Mouse (Mus musculus): ENCODE measurements around the gene Stt3b. TPM values are rescaled to one million over a fixed set of nuclear protein-coding genes. Genes with fewer than 3 reads are reported as not detected.
A peak's percentile ranks its signal among the peaks of the same experiment; 100 is the strongest.

The Stt3b gene
- total and polyA plus RNA-seq, 2 experiments from 2014 or later = 66.0 to 111 TPM

DNA sequence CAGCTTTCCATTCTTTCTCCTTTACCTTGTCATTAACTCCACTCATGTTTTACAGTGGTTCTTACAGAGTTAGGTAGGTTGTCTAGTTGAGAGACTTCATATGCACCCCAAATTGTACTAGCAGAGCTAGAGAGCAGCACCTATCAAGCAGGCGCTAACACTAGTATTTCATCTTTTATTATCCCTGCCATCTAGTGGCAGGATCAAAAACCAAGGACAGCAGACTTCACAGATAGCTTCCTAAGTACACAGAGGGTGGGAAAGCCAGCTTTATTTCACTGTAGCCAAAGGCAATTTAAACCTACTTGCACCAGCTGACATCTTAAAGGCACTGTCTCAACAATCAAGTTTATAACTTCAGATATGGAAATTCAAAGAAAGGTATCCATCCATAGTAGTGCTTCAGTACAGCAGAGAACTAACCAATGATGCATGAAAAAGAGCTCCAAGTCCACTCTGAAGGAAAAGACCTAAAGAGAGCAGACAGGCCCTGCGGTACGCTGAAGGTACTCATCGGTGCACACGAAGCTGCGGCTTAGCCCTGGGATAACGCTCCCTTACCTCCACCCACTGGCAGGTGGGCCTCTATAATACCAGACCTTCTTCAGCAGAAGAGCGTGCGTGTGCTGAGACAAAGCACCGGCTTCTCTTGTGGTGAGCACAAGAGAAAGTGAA is 16.2 kb downstream of the Stt3b start:
- ATAC-seq = no peak
- Histone ChIP-seq H3K27ac (no peak overlapping the region), H3K4me1 (ENCODE audit: insufficient read depth, low read length) (peaks cover 5% of the 10 kb centered on the region; the same call in 1 of the 2 replicates), H3K4me3 (ENCODE audit: low read length) (no peak overlapping the region), H3K4me2 (ENCODE audit: low read depth, low read length) (no peak overlapping the region), H3K27me3 (ENCODE audit: insufficient read depth, low read length) (no peaks in the 10 kb centered on the region), H3K9me3 (ENCODE audit: low read length) (no peaks in the 10 kb centered on the region), H3K9ac (replicated peaks; ENCODE audit: low read length) (no peak overlapping the region), H3K36me3 (ENCODE audit: insufficient read depth, low read length) (no peaks in the 10 kb centered on the region)
- 84% methylated on average over 10 of the region's 10 CpGs for WGBS
- peak; percentile 59 for TF ChIP-seq CTCF (IDR thresholded peaks at IDR 0.05; ENCODE audit: low read depth)
- peak; percentile 54 for DNase-seq (ENCODE audit: low spot score)

DNA sequence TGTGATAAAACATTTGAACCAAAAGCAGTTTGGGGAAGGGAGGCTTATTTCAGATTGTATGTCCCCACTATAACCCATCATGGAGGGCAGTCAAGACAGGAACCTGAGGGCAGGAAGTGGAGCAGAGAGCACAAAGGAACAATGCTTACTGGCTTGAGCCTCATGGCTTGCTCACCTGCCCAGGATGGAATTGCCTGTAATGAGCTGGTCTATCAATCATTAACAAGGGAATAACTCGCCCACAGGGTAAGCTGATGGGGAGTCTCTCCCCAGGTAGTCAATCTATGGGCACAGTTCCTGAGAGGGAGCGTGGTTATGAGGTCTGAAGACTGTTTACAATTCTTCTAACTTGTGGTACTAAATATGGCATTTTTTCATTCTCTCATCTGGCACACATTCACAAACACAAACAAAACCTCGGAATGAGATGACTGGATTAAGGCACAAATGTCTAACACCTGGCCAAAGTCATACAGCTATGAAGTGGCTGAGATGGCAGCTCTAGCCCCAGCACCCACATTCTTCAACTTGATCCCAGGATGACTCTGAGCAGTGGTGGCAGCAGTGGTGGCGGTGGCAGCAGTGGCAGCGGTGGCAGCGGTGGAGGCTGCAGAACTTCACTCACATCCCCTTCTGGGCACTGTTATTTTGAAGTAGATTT is 22.3 kb downstream of the Stt3b start:
- Histone ChIP-seq H3K9me3 (ENCODE audit: low read length) (no peaks in the 10 kb centered on the region), H3K36me3 (ENCODE audit: insufficient read depth, low read length) (no peaks in the 10 kb centered on the region), H3K27ac (no peak overlapping the region), H3K4me1 (ENCODE audit: insufficient read depth, low read length) (peaks cover 5% of the 10 kb centered on the region), H3K27me3 (ENCODE audit: insufficient read depth, low read length) (no peaks in the 10 kb centered on the region), H3K4me3 (ENCODE audit: low read length) (no peak overlapping the region), H3K9ac (replicated peaks; ENCODE audit: low read length) (no peak overlapping the region), H3K4me2 (ENCODE audit: low read depth, low read length) (no peak overlapping the region)
- 86% methylated on average over 6 of the region's 6 CpGs for WGBS
- DNase-seq (ENCODE audit: low spot score) (no peak), ATAC-seq (no peak)
- no peak for TF ChIP-seq CTCF (IDR thresholded peaks at IDR 0.05; ENCODE audit: low read depth)

DNA sequence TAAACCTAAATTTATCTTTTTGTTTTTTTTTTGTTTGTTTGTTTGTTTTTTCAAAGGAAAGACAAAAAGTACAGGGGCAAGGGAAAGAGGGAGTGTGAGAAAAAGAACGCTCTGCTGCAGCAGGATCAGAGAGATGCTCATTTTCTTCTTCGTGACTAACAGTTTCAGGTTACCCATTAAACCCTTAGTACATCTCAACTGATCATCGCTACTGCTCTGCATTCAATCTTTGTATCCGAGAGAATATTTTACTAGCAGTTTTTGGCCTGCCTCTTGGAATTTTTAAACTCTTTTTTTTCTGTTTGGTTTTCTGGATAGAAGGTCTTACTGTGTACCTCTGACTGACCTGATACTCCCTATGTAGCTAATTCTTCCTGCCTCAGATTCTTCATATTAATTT is 25.8 kb downstream of the Stt3b start:
- Histone ChIP-seq H3K9me3 (ENCODE audit: low read length) (no peaks in the 10 kb centered on the region), H3K9ac (replicated peaks; ENCODE audit: low read length) (no peak overlapping the region), H3K27me3 (ENCODE audit: insufficient read depth, low read length) (no peaks in the 10 kb centered on the region), H3K36me3 (ENCODE audit: insufficient read depth, low read length) (no peaks in the 10 kb centered on the region), H3K27ac (no peak overlapping the region), H3K4me3 (ENCODE audit: low read length) (no peak overlapping the region), H3K4me2 (ENCODE audit: low read depth, low read length) (no peak overlapping the region), H3K4me1 (ENCODE audit: insufficient read depth, low read length) (no peaks in the 10 kb centered on the region; the same call in 1 of the 2 replicates)
- ATAC-seq (no peak), DNase-seq (ENCODE audit: low spot score) (no peak)
- no peak for TF ChIP-seq CTCF (IDR thresholded peaks at IDR 0.05; ENCODE audit: low read depth)
- 81% methylated on average over 4 of the region's 4 CpGs for WGBS

DNA sequence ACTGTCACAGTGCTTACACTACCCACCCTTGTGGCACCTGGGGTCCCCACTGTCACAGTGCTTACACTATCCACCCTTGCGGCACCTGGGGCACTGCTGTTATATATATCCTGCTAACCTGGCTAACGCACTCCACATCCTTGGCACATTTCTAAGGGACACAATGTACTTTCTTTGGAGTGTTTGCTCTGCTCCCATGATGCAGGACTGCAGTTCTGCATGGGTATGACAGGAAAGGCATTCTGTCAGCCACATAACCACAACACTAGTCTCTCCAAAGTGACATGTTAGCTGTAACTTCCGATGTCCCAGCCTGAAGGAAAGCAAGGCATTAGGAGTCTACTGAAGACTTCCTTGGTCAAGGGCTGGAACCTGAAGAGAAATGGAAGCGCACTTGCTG is 26.8 kb downstream of the Stt3b start:
- Histone ChIP-seq H3K27ac (no peak overlapping the region), H3K36me3 (ENCODE audit: insufficient read depth, low read length) (0 out of 2 replicates have a peak, but pooled peaks cover 5% of the 10 kb centered on the region), H3K4me1 (ENCODE audit: insufficient read depth, low read length) (no peaks in the 10 kb centered on the region; the same call in 1 of the 2 replicates), H3K9ac (replicated peaks; ENCODE audit: low read length) (no peak overlapping the region), H3K4me3 (ENCODE audit: low read length) (no peak overlapping the region), H3K9me3 (ENCODE audit: low read length) (no peaks in the 10 kb centered on the region), H3K27me3 (ENCODE audit: insufficient read depth, low read length) (no peaks in the 10 kb centered on the region), H3K4me2 (ENCODE audit: low read depth, low read length) (no peak overlapping the region)
- ATAC-seq (no peak), DNase-seq (ENCODE audit: low spot score) (no peak)
- TF ChIP-seq CTCF (IDR thresholded peaks at IDR 0.05; ENCODE audit: low read depth) = no peak
- 94% methylated on average over 4 of the region's 4 CpGs for WGBS

DNA sequence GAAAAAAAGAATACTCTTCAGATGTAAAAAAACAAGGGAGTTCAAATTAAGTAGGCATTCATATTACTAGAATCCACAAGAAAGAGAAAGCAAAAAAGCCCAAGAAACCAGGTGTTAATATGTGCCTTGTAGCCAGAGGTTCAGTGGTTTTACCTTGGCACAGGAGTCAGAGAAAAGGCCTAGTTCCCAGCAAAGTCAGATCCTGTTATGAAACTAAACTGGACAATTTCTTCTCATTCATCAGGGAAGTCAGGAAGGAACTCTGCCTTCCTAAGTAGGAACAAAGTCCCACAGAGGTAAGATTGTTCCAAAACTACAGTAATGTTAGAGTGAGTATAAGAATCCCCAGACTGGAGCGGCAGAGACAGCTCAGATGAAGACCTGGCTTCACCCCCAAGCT is 31.6 kb downstream of the Stt3b start:
- Histone ChIP-seq H3K4me3 (ENCODE audit: low read length) (no peak overlapping the region), H3K4me1 (ENCODE audit: insufficient read depth, low read length) (no peaks in the 10 kb centered on the region), H3K27me3 (ENCODE audit: insufficient read depth, low read length) (no peaks in the 10 kb centered on the region), H3K4me2 (ENCODE audit: low read depth, low read length) (no peak overlapping the region), H3K9ac (replicated peaks; ENCODE audit: low read length) (no peak overlapping the region), H3K9me3 (ENCODE audit: low read length) (no peaks in the 10 kb centered on the region), H3K36me3 (ENCODE audit: insufficient read depth, low read length) (peaks cover 19% of the 10 kb centered on the region; the same call in 1 of the 2 replicates), H3K27ac (no peak overlapping the region)
- DNase-seq (ENCODE audit: low spot score) (no peak), ATAC-seq (no peak)
- 95% methylated on average over 1 of the region's 1 CpGs for WGBS
- TF ChIP-seq CTCF (IDR thresholded peaks at IDR 0.05; ENCODE audit: low read depth) = no peak

DNA sequence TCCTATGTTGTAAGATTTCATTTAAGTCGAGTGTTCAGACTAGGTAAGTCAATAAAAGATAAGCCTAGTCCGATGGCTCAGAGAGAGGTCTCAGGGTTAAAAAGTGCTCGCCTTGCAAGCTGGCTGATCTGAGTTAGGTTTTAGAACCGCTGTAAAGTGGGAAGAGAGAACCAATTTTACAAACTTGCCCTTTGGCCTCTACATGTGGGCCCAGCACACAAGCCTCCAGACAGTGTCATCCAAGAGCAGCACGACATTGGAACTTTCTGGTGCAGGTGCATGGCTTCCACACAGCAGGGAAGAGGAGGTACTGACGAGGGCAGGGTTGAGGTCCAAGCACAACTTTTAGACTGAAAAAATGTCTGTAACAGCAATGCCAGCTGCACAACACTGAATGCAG is 35.4 kb downstream of the Stt3b start:
- Histone ChIP-seq H3K4me1 (ENCODE audit: insufficient read depth, low read length) (no peaks in the 10 kb centered on the region), H3K27me3 (ENCODE audit: insufficient read depth, low read length) (no peaks in the 10 kb centered on the region), H3K9ac (replicated peaks; ENCODE audit: low read length) (no peak overlapping the region), H3K9me3 (ENCODE audit: low read length) (no peaks in the 10 kb centered on the region), H3K27ac (no peak overlapping the region), H3K4me3 (ENCODE audit: low read length) (no peak overlapping the region), H3K36me3 (ENCODE audit: insufficient read depth, low read length) (peaks cover 19% of the 10 kb centered on the region; the same call in 1 of the 2 replicates), H3K4me2 (ENCODE audit: low read depth, low read length) (no peak overlapping the region)
- ATAC-seq = no peak
- TF ChIP-seq CTCF (IDR thresholded peaks at IDR 0.05; ENCODE audit: low read depth) = no peak
- DNase-seq (ENCODE audit: low spot score) = no peak
- WGBS = 85% methylated on average over 6 of the region's 6 CpGs

All from hindbrain, postnatal 0 days (tissue).